Mouse (Mus musculus) kidney, embryonic 16.5 days (tissue): Measurements from ENCODE around the gene Foxred1. TPM values are rescaled to one million over a fixed set of nuclear protein-coding genes. Genes with fewer than 3 reads are reported as not detected.

Source experiments
- ATAC-seq: fragments of 200-750 bp; cut with Nextera tagmentation; 2 replicates; pipeline ENCODE4 v1.8.0; 2017; ENCODE audit warnings: moderate TSS enrichment; ENCODE audit not compliant: low FRiP score, low TSS enrichment
- H3K27ac ChIP-seq: fragments of 300-500 bp; sonication (generic); 2 replicates; pipeline ENCODE4 v1.5.1; 2014; ENCODE audit warnings: low read length
- H3K27me3 ChIP-seq: fragments of 300-500 bp; sonication (generic); 2 replicates; pipeline ENCODE4 v1.6.1; 2014; ENCODE audit warnings: low read length, control low read depth, mixed read lengths; ENCODE audit not compliant: insufficient read depth
- H3K36me3 ChIP-seq: fragments of 300-500 bp; sonication (generic); 2 replicates; pipeline ENCODE4 v1.6.1; 2014; ENCODE audit warnings: low read length, control low read depth, mixed read lengths; ENCODE audit not compliant: insufficient read depth
- H3K4me1 ChIP-seq: fragments of 300-500 bp; sonication (generic); 2 replicates; pipeline ENCODE4 v1.6.1; 2014; ENCODE audit warnings: low read length, control low read depth, mixed read lengths; ENCODE audit not compliant: insufficient read depth
- H3K4me2 ChIP-seq: fragments of 300-500 bp; sonication (generic); replicated peaks from 2 replicates; pipeline ENCODE4 v1.6.1; 2014; ENCODE audit warnings: low read depth, low read length
- H3K4me3 ChIP-seq: fragments of 300-500 bp; sonication (generic); 2 replicates; pipeline ENCODE4 v1.5.1; 2014; ENCODE audit warnings: mild to moderate bottlenecking, low read length
- H3K9ac ChIP-seq: fragments of 300-500 bp; sonication (generic); replicated peaks from 2 replicates; pipeline ENCODE4 v1.6.1; 2014; ENCODE audit warnings: low read length
- H3K9me3 ChIP-seq: fragments of 300-500 bp; sonication (generic); 2 replicates; pipeline ENCODE4 v1.6.1; 2016; ENCODE audit warnings: low read length, control low read depth
- WGBS: fragments of 180-500 bp; shearing (Covaris S2); extraction: QIAGEN DNeasy Blood & Tissue Kit; methylation state at CpG from one replicate; pipeline ENCODE4 v1.1.7; 2014; 5-methylcytosine and 5-hydroxymethylcytosine counted together
- polyA plus RNA-seq: library from polyadenylated mRNA; unstranded; fragments of >200 nt; fragmentation: Nextera tagmentation; extraction: Ambion mirVana; gene quantifications from 2 replicates; pipeline ENCODE4 v1.2.1, GENCODE M21; 2015

Gene Foxred1
- polyA plus RNA-seq, 1 experiment from 2014 or later: 53.4 TPM

- Histone ChIP-seq H3K27me3 (no peaks in the 10 kb centered on the region), H3K4me1 (peaks cover 17% of the 10 kb centered on the region), H3K9ac (peak within 1 kb of the TSS; percentile 79), H3K4me2 (peak within 1 kb of the TSS; percentile 77), H3K27ac (peak within 1 kb of the TSS; percentile 92), H3K4me3 (peak within 1 kb of the TSS; percentile 80), H3K9me3 (no peaks in the 10 kb centered on the region), H3K36me3 (peaks cover 4% of the 10 kb centered on the region; the same call in 1 of the 2 replicates)
- under 1% methylated on average over 38 of the region's 38 CpGs for WGBS
- ATAC-seq: peak; percentile 98
Measured at GRCm38 (mm10) chr9:35175251-35176123, 35.4 kb downstream of the Foxred1 start, which contains the start of gene Dcps. Gene Dcps, minus strand, starts transcription at chr9:35176061.

- Histone ChIP-seq H3K9ac (no peak overlapping the region), H3K4me1 (peaks cover 20% of the 10 kb centered on the region), H3K36me3 (peaks cover 10% of the 10 kb centered on the region), H3K27ac (no peak overlapping the region), H3K27me3 (no peaks in the 10 kb centered on the region), H3K4me2 (no peak overlapping the region), H3K4me3 (no peak overlapping the region), H3K9me3 (no peaks in the 10 kb centered on the region)
- ATAC-seq: no peak
- 86% methylated on average over 1 of the region's 1 CpGs for WGBS
Measured at GRCm38 (mm10) chr9:35173331-35173730, 37.5 kb downstream of the Foxred1 start.

GRCm38 (mm10) chr9:35170071-35170470 lies 40.8 kb downstream of the Foxred1 start:
- Histone ChIP-seq H3K9me3 (no peaks in the 10 kb centered on the region), H3K27me3 (no peaks in the 10 kb centered on the region), H3K4me1 (peaks cover 31% of the 10 kb centered on the region), H3K4me2 (no peak overlapping the region), H3K36me3 (peaks cover 10% of the 10 kb centered on the region), H3K4me3 (no peak overlapping the region), H3K27ac (no peak overlapping the region), H3K9ac (no peak overlapping the region)
- ATAC-seq: no peak
- 96% methylated on average over 7 of the region's 7 CpGs for WGBS

- H3K4me3 ChIP-seq: no peak overlapping the region
- peak overlapping the region; percentile 24 for H3K27ac ChIP-seq
- H3K4me1 ChIP-seq: peaks cover 21% of the 10 kb centered on the region
- H3K36me3 ChIP-seq: peaks cover 18% of the 10 kb centered on the region
- H3K9ac ChIP-seq: no peak overlapping the region
- H3K4me2 ChIP-seq: no peak overlapping the region
- peak; percentile 78 for ATAC-seq
- H3K9me3 ChIP-seq: no peaks in the 10 kb centered on the region
- 53% methylated on average over 9 of the region's 9 CpGs for WGBS
- H3K27me3 ChIP-seq: no peaks in the 10 kb centered on the region
Measured at GRCm38 (mm10) chr9:35166798-35167635, 43.8 kb downstream of the Foxred1 start.

- H3K27me3 ChIP-seq: no peaks in the 10 kb centered on the region
- H3K4me3 ChIP-seq: no peak overlapping the region
- H3K9ac ChIP-seq: no peak overlapping the region
- 19% methylated on average over 3 of the region's 3 CpGs for WGBS
- H3K27ac ChIP-seq: peak overlapping the region; percentile 41; the same call in 1 of the 2 replicates
- H3K9me3 ChIP-seq: no peaks in the 10 kb centered on the region
- H3K36me3 ChIP-seq: peaks cover 18% of the 10 kb centered on the region
- H3K4me1 ChIP-seq: peaks cover 23% of the 10 kb centered on the region
- H3K4me2 ChIP-seq: no peak overlapping the region
- ATAC-seq: peak; percentile 79
Measured at GRCm38 (mm10) chr9:35166144-35166797, 44.6 kb downstream of the Foxred1 start.

- Histone ChIP-seq H3K9me3 (no peaks in the 10 kb centered on the region), H3K27me3 (no peaks in the 10 kb centered on the region), H3K36me3 (peaks cover 8% of the 10 kb centered on the region; the same call in 1 of the 2 replicates), H3K4me3 (no peak overlapping the region), H3K27ac (no peak overlapping the region), H3K4me1 (peaks cover 23% of the 10 kb centered on the region), H3K4me2 (no peak overlapping the region), H3K9ac (no peak overlapping the region)
- WGBS: 83% methylated on average over 5 of the region's 5 CpGs
- ATAC-seq: no peak
Measured at GRCm38 (mm10) chr9:35164142-35164874, 46.5 kb downstream of the Foxred1 start.

GRCm38 (mm10) chr9:35163011-35163690 lies 47.7 kb downstream of the Foxred1 start:
- no peak overlapping the region for H3K9ac ChIP-seq
- H3K4me2 ChIP-seq: no peak overlapping the region
- no peaks in the 10 kb centered on the region for H3K9me3 ChIP-seq
- H3K36me3 ChIP-seq: peaks cover 8% of the 10 kb centered on the region; the same call in 1 of the 2 replicates
- H3K27ac ChIP-seq: no peak overlapping the region
- no peak for ATAC-seq
- H3K4me3 ChIP-seq: no peak overlapping the region
- no peaks in the 10 kb centered on the region for H3K27me3 ChIP-seq
- WGBS: 88% methylated on average over 11 of the region's 11 CpGs
- H3K4me1 ChIP-seq: peaks cover 21% of the 10 kb centered on the region

- ATAC-seq: no peak
- H3K4me2 ChIP-seq: no peak overlapping the region
- H3K9me3 ChIP-seq: no peaks in the 10 kb centered on the region
- H3K4me3 ChIP-seq: no peak overlapping the region
- H3K9ac ChIP-seq: no peak overlapping the region
- peaks cover 13% of the 10 kb centered on the region for H3K4me1 ChIP-seq
- 78% methylated on average over 7 of the region's 7 CpGs for WGBS
- peaks cover 8% of the 10 kb centered on the region; the same call in 1 of the 2 replicates for H3K36me3 ChIP-seq
- no peaks in the 10 kb centered on the region for H3K27me3 ChIP-seq
- H3K27ac ChIP-seq: no peak overlapping the region
Measured at GRCm38 (mm10) chr9:35161721-35162120, 49.1 kb downstream of the Foxred1 start.
